ENCODE assay signal across 8 mouse cellular contexts in the genomic region with DNA sequence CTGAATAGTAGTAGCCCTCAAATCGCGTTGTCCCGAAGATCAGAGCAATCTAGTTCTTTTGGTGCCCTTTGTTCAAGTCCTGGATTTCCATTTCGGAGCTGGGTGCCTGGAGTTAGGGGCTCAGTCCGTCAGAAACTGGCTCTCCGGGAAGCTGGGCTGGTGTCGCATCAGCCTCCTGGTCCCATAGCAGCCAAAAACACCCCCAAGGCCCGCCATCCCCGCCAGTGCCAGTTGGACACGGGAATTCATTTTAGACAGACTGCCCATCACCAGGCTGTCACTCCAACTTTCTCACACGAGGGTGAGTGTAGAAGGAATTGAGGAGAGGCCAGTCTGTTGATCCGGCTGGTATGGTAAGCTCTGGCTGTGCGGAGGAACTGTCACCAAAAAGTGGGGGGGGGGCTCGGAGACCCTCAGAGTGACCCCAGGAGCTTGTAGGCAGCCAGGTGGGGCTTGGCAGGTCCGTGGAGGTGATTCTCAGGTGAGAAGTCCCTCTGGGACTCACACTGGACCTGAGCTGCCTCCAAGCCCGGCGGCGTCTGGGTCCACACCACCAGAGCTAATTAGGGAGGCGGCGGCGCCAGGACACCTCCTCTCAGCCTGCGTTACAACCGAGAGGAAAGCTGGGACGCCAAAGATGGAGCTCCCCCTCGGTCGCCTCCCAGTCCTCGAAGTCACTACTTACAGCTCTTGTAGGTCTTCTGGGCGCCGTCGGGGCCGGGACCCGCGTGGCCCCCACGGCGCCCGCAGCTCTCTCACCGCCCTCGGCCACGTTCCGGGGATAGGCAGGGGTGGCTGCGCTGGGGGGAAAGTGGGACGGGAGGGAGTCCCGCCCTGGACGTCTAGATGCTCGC. TPM values are rescaled to one million over a fixed set of nuclear protein-coding genes. Genes with fewer than 3 reads are reported as not detected.
DNase-seq lines count a peak whose midpoint lies in the region; ATAC-seq lines count a peak whose summit lies in the region.

No protein-coding gene starts in this region.

- peak; percentile 13 for DNase-seq in ovary, postnatal 10 days (ENCODE audit: low spot score)
- DNase-seq in ovary, adult 18-20 months (ENCODE audit: low spot score) = no peak
- peak; percentile 35 for DNase-seq in retina, postnatal 1 day
- no peak for DNase-seq in gastrocnemius, adult 18-20 months (ENCODE audit: low spot score)
- DNase-seq in testis, postnatal 14 days (ENCODE audit: low spot score) = no peak
- no peak for DNase-seq in right cerebral cortex, postnatal 4 days

- ATAC-seq in heart, embryonic 13.5 days (ENCODE audit: extremely low read depth, insufficient number of reproducible peaks, low FRiP score, low TSS enrichment) = no peak
- ATAC-seq in liver, embryonic 12.5 days = no peak

- under 1% methylated on average over 45 of the region's 45 CpGs for WGBS in heart, embryonic 13.5 days
- 3% methylated on average over 45 of the region's 45 CpGs for WGBS in liver, embryonic 12.5 days (ENCODE audit: insufficient replicate concordance)

- H3K4me3 ChIP-seq in heart, embryonic 13.5 days = peak overlapping the region; percentile 89
- peak overlapping the region; percentile 60 for H3K4me3 ChIP-seq in liver, embryonic 12.5 days

- peaks cover 56% of the 10 kb centered on the region for H3K4me1 ChIP-seq in heart, embryonic 13.5 days
- peaks cover 34% of the 10 kb centered on the region for H3K4me1 ChIP-seq in liver, embryonic 12.5 days

- H3K27ac ChIP-seq in heart, embryonic 13.5 days (replicated peaks) = peak overlapping the region; percentile 90
- H3K27ac ChIP-seq in liver, embryonic 12.5 days = no peak overlapping the region

- peak overlapping the region; percentile 88 for H3K4me2 ChIP-seq in heart, embryonic 13.5 days
- H3K4me2 ChIP-seq in liver, embryonic 12.5 days = peak overlapping the region; percentile 69

- H3K27me3 ChIP-seq in heart, embryonic 13.5 days (replicated peaks) = peaks cover 7% of the 10 kb centered on the region
- peaks cover 61% of the 10 kb centered on the region for H3K27me3 ChIP-seq in liver, embryonic 12.5 days (replicated peaks)

- peak overlapping the region; percentile 94 for H3K9ac ChIP-seq in heart, embryonic 13.5 days
- H3K9ac ChIP-seq in liver, embryonic 12.5 days = peak overlapping the region; percentile 10; the same call in 1 of the 2 replicates

- no peaks in the 10 kb centered on the region for H3K9me3 ChIP-seq in heart, embryonic 13.5 days
- H3K9me3 ChIP-seq in liver, embryonic 12.5 days (replicated peaks) = no peaks in the 10 kb centered on the region

- peaks cover 21% of the 10 kb centered on the region; the same call in 1 of the 2 replicates for H3K36me3 ChIP-seq in heart, embryonic 13.5 days
- no peaks in the 10 kb centered on the region for H3K36me3 ChIP-seq in liver, embryonic 12.5 days

RNA-seq across cellular contexts. Expression of gene Mdfi, which starts 0.6 kb away (rescaled TPM):
- 11.9 and 12.5 TPM in 2 replicates for polyA plus RNA-seq in heart, embryonic 13.5 days (2015; fragmentation: Nextera tagmentation; extraction: Ambion mirVana)
- 2.8 and 3.5 TPM in 2 replicates for polyA plus RNA-seq in liver, embryonic 12.5 days (2016; fragmentation: Nextera tagmentation; extraction: Ambion mirVana)
- under 1 TPM in 1 of 2 experiments, not detected in 1; 0.64 TPM for total RNA-seq in gastrocnemius, adult 18-20 months (2021)

Comparison
In these comparisons a context has a peak if more than half of its experiments do, and no peak if none do; other contexts are left out.
1. DNase-seq: peak in ovary, postnatal 10 days (single experiment) and retina, postnatal 1 day (single experiment); none in ovary, adult 18-20 months (single experiment), gastrocnemius, adult 18-20 months (single experiment), testis, postnatal 14 days (single experiment) and right cerebral cortex, postnatal 4 days (single experiment).